Mouse (Mus musculus): Measurements from ENCODE around the gene Wdr73.

- TF ChIP-seq POLR2A (IDR thresholded peaks at IDR 0.05; ENCODE audit: low read depth, low read length): no peak
- TF ChIP-seq CTCF (IDR thresholded peaks at IDR 0.05; ENCODE audit: extremely low read depth, insufficient read depth, insufficient read length, insufficient replicate concordance): no peak
Observed at GRCm38 (mm10) chr7:80855316-80855715, 45.8 kb downstream of the Wdr73 start.
